Mouse (Mus musculus) mouse embryonic stem cell (cell line): ENCODE measurements around the gene Crlf2.

Source experiments
- in situ Hi-C, 2 experiments: fragments of 300-500 bp; cut with MboI; formaldehyde crosslinking; loops; 1 replicate in 1 of 2; 3 replicates in 1 of 2; pipeline ENCODE4 v1.14.3; 2019 to 2020; ENCODE audit warnings: low sequenced_read_pairs in 2 of 2, low pct_unique_long_range_greater_than_20kb in 1 of 2, mixed read lengths in 1 of 2; ENCODE audit not compliant: unreplicated experiment in 1 of 2

Gene Crlf2

GRCm38 (mm10) chr5:109552116-109552515, 6.7 kb downstream of the Crlf2 start:
- in situ Hi-C loops = loop anchor here in 1 of 2 experiments (10.0 kb wide), 1 partner anchor 553 kb away; the partner anchor contains the start of gene Gtpbp6

DNA sequence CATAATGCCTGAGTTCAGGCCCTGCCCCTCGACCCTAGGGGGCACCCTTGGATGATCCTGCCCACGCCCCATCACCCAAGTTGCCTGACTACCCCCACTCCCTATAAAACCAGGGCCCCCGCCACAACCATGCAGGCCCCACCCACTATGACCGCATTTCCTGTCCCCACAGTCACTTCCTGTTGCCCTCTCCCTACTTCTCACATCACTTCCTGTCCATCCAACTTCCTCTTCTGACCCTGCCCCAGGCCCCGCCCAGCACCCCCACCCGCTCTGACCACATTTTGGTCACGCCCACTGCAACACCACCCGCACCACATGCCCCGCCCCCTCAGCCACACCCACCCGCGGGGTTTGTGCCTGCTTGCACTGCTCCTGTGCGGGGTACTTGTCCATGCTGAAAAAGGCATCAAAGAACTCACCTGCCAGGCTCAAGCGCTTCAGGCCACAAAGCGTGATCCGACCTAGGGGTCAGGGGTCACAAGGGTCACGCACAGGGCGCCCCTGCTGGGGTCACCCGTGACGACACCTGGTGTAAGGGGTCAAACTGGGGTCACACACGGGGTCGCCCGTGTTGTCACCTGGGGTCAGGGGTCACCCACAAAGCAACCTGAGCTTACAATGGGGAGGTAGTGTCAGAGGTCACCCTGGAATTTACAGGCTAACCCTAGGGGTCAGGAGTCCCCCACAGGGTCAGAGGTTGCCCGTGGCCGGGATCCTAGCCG, 7.6 kb downstream of the Crlf2 start:
- in situ Hi-C loops = loop anchor here in 1 of 2 experiments (10.0 kb wide), 1 partner anchor 554 kb away; the partner anchor contains the start of gene Gtpbp6

- in situ Hi-C loops = loop anchor here in 1 of 2 experiments (10.0 kb wide), 1 partner anchor 554 kb away; the partner anchor contains the start of gene Gtpbp6
Measured at GRCm38 (mm10) chr5:109550225-109550935, 8.4 kb downstream of the Crlf2 start.

DNA sequence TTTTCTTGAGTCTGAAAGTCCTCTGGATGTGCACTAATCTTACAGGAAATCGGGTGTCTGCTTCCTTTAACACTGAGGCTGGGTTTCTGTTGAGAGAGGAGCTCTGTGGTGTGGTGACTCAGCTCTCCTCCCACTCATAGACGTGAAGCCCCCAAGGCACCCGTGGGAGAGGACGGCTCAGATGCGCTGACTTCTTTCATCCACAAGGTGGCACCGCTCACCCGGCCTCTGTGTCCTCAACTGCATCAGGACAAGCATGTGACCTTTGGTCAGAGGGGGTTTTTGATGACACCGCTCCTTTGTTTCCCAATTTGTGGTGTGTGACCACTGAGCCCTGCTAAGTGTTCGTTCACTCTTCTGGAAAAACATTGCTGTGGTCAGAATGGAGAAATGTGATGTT, 10.1 kb downstream of the Crlf2 start:
- in situ Hi-C loops = no loop called here

- in situ Hi-C loops = no loop called here
Measured at GRCm38 (mm10) chr5:109547112-109547511, 11.7 kb downstream of the Crlf2 start.

GRCm38 (mm10) chr5:109509679-109510078, 49.1 kb downstream of the Crlf2 start:
- in situ Hi-C loops = no loop called here

GRCm38 (mm10) chr5:109506729-109507128, 52.1 kb downstream of the Crlf2 start:
- in situ Hi-C loops = no loop called here
